Mouse (Mus musculus): Measurements from ENCODE around the gene Cfc1. TPM values are rescaled to one million over a fixed set of nuclear protein-coding genes. Genes with fewer than 3 reads are reported as not detected.
A peak's percentile ranks its signal among the peaks of the same experiment; 100 is the strongest.
"Not testable (repeated sequence)": the region's sequence is repeated elsewhere in the genome, so short reads cannot be mapped to it uniquely, and the experiment has no call there.

Cfc1 gene
- polyA plus RNA-seq, 1 experiment = not detected

DNA sequence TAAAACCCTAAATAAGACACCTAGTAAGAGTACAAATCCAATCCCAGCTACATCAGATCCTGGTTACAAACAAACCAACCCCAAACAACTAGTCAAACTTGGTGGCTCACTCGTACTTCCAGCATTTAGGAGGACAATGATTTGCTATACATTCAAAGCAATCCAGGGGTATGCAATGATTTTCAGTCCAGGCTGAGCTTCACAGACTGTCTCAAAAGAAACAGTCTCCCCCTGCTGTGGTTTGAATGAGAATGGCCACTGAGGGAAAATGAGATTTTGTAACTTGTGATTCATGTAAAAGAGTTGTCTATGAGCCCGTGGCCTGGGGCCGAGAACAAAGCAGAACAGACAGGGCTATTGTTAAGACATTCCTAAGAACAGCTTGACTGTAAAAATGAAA lies 27.5 kb upstream of the Cfc1 start:
- Histone ChIP-seq H3K27ac (ENCODE audit: insufficient read depth, low read depth, low read length) (no peak overlapping the region), H3K4me1 (ENCODE audit: control insufficient read depth, insufficient read depth, insufficient read length, low read length) (no peaks in the 10 kb centered on the region), H3K4me3 (ENCODE audit: low read depth, low read length) (no peak overlapping the region), H3K36me3 (ENCODE audit: control insufficient read depth, insufficient read depth, low read length) (no peaks in the 10 kb centered on the region), H3K27me3 (ENCODE audit: control insufficient read depth, insufficient read depth, low read length) (no peaks in the 10 kb centered on the region)
- 91% methylated on average over 3 of the region's 3 CpGs for WGBS
- no peak for TF ChIP-seq POLR2A (IDR thresholded peaks at IDR 0.05; ENCODE audit: low read depth, low read length)
- no peak for TF ChIP-seq CTCF (IDR thresholded peaks at IDR 0.05; ENCODE audit: extremely low read depth, insufficient read length, insufficient replicate concordance, low read depth, low read length)

DNA sequence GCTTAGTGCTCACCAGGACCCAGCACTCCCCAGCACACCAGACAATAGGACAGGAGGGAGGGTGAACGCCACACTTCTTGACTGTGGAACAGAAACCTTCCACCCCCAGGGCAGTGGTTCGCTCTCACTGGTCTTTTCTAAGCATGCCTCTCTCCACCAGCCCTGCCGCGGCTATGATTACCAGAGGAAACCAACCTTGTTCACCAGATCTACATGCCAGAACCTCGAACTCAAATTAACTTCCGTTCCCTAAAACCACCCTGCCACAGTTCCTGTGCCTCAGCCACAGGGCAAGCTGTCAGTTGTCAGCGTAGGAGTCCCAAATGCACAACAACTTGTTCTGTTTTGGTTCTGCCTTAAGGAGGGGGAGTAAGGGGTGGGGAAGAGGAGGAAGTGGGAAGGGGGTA lies 24.9 kb upstream of the Cfc1 start:
- H3K27me3 ChIP-seq (ENCODE audit: control insufficient read depth, insufficient read depth, low read length) = no peaks in the 10 kb centered on the region
- H3K4me1 ChIP-seq (ENCODE audit: control insufficient read depth, insufficient read depth, insufficient read length, low read length) = no peaks in the 10 kb centered on the region
- H3K36me3 ChIP-seq (ENCODE audit: control insufficient read depth, insufficient read depth, low read length) = no peaks in the 10 kb centered on the region
- H3K4me3 ChIP-seq (ENCODE audit: low read depth, low read length) = peak overlapping the region; percentile 23; the same call in 1 of the 2 replicates
- TF ChIP-seq POLR2A (IDR thresholded peaks at IDR 0.05; ENCODE audit: low read depth, low read length) = no peak
- no peak for TF ChIP-seq CTCF (IDR thresholded peaks at IDR 0.05; ENCODE audit: extremely low read depth, insufficient read length, insufficient replicate concordance, low read depth, low read length)
- 12% methylated on average over 7 of the region's 7 CpGs for WGBS
- no peak overlapping the region for H3K27ac ChIP-seq (ENCODE audit: insufficient read depth, low read depth, low read length)

GRCm38 (mm10) chr1:34511027-34511426 lies 24.4 kb upstream of the Cfc1 start:
- Histone ChIP-seq H3K27ac (ENCODE audit: insufficient read depth, low read depth, low read length) (no peak overlapping the region), H3K36me3 (ENCODE audit: control insufficient read depth, insufficient read depth, low read length) (no peaks in the 10 kb centered on the region), H3K4me1 (ENCODE audit: control insufficient read depth, insufficient read depth, insufficient read length, low read length) (no peaks in the 10 kb centered on the region), H3K4me3 (ENCODE audit: low read depth, low read length) (no peak overlapping the region), H3K27me3 (ENCODE audit: control insufficient read depth, insufficient read depth, low read length) (no peaks in the 10 kb centered on the region)
- 9% methylated on average over 3 of the region's 3 CpGs for WGBS
- no peak for TF ChIP-seq POLR2A (IDR thresholded peaks at IDR 0.05; ENCODE audit: low read depth, low read length)
- TF ChIP-seq CTCF (IDR thresholded peaks at IDR 0.05; ENCODE audit: extremely low read depth, insufficient read length, insufficient replicate concordance, low read depth, low read length) = peak; percentile 51; the same call in 1 of the 2 replicates

DNA sequence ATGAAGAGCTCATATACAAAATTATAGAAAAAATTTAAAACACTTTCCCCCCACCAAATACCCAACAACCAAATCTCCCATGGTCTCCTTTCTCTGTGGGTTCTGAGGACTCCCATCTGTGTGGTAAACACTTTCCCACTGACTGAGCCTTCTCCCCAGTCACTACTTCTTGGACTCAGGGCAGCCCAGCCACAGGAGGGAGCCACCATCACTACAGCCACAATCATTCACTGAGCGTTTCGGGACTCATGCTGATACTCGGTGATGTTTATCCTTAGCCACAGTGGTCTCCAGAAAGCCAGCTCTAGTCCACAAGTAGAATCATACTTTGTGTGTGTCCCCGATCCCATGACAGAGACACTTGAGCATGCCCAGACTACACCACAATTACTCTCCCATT lies 22.4 kb upstream of the Cfc1 start:
- H3K36me3 ChIP-seq (ENCODE audit: control insufficient read depth, insufficient read depth, low read length) = no peaks in the 10 kb centered on the region
- H3K4me1 ChIP-seq (ENCODE audit: control insufficient read depth, insufficient read depth, insufficient read length, low read length) = no peaks in the 10 kb centered on the region
- WGBS = 80% methylated on average over 4 of the region's 4 CpGs
- H3K27me3 ChIP-seq (ENCODE audit: control insufficient read depth, insufficient read depth, low read length) = no peaks in the 10 kb centered on the region
- H3K4me3 ChIP-seq (ENCODE audit: low read depth, low read length) = no peak overlapping the region
- no peak for TF ChIP-seq POLR2A (IDR thresholded peaks at IDR 0.05; ENCODE audit: low read depth, low read length)
- no peak for TF ChIP-seq CTCF (IDR thresholded peaks at IDR 0.05; ENCODE audit: extremely low read depth, insufficient read length, insufficient replicate concordance, low read depth, low read length)
- H3K27ac ChIP-seq (ENCODE audit: insufficient read depth, low read depth, low read length) = no peak overlapping the region

- Histone ChIP-seq H3K4me1 (ENCODE audit: control insufficient read depth, insufficient read depth, insufficient read length, low read length) (no peaks in the 10 kb centered on the region), H3K4me3 (ENCODE audit: low read depth, low read length) (no peak overlapping the region), H3K36me3 (ENCODE audit: control insufficient read depth, insufficient read depth, low read length) (no peaks in the 10 kb centered on the region), H3K27me3 (ENCODE audit: control insufficient read depth, insufficient read depth, low read length) (no peaks in the 10 kb centered on the region), H3K27ac (ENCODE audit: insufficient read depth, low read depth, low read length) (no peak overlapping the region)
- 14% methylated on average over 5 of the region's 5 CpGs for WGBS
- TF ChIP-seq POLR2A (IDR thresholded peaks at IDR 0.05; ENCODE audit: low read depth, low read length) = no peak
- no peak for TF ChIP-seq CTCF (IDR thresholded peaks at IDR 0.05; ENCODE audit: extremely low read depth, insufficient read length, insufficient replicate concordance, low read depth, low read length)
Observed at GRCm38 (mm10) chr1:34516595-34516994, 18.9 kb upstream of the Cfc1 start.

DNA sequence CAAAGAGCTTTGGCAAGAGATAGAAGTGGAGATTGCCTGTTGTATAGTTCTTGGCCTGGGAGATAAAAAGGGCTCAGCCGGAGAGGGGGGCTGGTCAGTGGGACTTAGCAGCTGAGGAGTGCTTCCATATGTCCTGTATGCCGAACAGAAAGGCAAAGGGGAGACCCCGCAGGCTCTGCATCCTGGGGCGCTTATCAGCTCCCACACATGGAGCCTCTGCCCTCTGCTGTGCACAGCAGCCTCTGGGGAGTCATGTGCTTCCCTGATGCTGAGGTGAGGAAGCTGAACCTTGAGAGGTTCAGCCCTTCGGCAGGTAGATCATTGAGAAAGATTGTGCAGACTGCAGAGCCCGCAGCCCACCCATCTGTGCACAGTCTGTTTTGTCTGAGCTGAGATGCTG lies 18.2 kb upstream of the Cfc1 start:
- not testable (repeated sequence) for H3K27me3 ChIP-seq (ENCODE audit: control insufficient read depth, insufficient read depth, low read length); H3K36me3 ChIP-seq (ENCODE audit: control insufficient read depth, insufficient read depth, low read length); H3K27ac ChIP-seq (ENCODE audit: insufficient read depth, low read depth, low read length); H3K4me1 ChIP-seq (ENCODE audit: control insufficient read depth, insufficient read depth, insufficient read length, low read length); H3K4me3 ChIP-seq (ENCODE audit: low read depth, low read length)
- 29% methylated on average over 6 of the region's 6 CpGs for WGBS

DNA sequence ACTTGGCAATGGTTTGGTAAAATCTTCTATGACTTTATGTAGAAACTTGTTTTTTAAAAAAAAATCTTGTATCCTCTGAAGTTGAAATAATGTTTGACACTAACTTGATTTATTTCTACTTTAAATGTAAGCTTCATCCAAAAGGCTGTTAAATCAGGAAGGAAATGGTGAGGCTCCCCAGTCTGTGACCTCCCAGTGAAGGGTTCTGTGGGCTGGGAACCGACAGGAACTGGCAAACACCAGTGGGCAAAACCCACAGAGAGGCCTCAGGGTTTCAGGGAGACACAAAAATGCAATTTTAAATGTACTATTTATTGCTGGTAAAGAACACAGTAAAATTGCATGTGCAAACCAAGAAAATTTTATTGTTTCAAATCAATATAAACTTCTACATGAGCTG lies 17.7 kb upstream of the Cfc1 start:
- WGBS = 38% methylated on average over 1 of the region's 1 CpGs
- H3K36me3 ChIP-seq (ENCODE audit: control insufficient read depth, insufficient read depth, low read length); H3K4me1 ChIP-seq (ENCODE audit: control insufficient read depth, insufficient read depth, insufficient read length, low read length); H3K27ac ChIP-seq (ENCODE audit: insufficient read depth, low read depth, low read length); H3K27me3 ChIP-seq (ENCODE audit: control insufficient read depth, insufficient read depth, low read length); H3K4me3 ChIP-seq (ENCODE audit: low read depth, low read length): not testable (repeated sequence)

DNA sequence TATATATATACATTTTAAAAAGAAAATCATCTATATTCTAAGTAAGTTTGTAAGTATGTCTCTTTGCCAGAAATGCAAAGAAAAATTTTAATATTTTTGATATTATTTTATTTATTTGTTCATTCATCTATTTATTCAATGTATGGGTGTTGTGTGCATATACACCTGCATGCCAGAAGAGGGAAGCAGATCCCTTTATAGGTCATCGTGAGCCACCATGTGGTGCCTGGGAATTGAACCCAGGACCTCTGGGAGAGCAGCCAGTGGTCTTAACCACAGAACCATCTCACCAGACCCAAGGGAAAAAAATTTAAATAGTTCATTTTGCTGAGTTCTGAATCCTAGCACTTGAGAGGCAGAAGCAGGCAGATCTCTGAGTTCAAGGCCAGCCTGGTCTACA lies 17.2 kb upstream of the Cfc1 start:
- TF ChIP-seq POLR2A (IDR thresholded peaks at IDR 0.05; ENCODE audit: low read depth, low read length) (no peak), CTCF (IDR thresholded peaks at IDR 0.05; ENCODE audit: extremely low read depth, insufficient read length, insufficient replicate concordance, low read depth, low read length) (no peak)
- H3K27me3 ChIP-seq (ENCODE audit: control insufficient read depth, insufficient read depth, low read length) = no peaks in the 10 kb centered on the region
- no peak overlapping the region for H3K27ac ChIP-seq (ENCODE audit: insufficient read depth, low read depth, low read length)
- no peak overlapping the region for H3K4me3 ChIP-seq (ENCODE audit: low read depth, low read length)
- H3K36me3 ChIP-seq (ENCODE audit: control insufficient read depth, insufficient read depth, low read length) = no peaks in the 10 kb centered on the region
- no peaks in the 10 kb centered on the region for H3K4me1 ChIP-seq (ENCODE audit: control insufficient read depth, insufficient read depth, insufficient read length, low read length)
- WGBS = 68% methylated on average over 1 of the region's 1 CpGs
